Mouse (Mus musculus): ENCODE data around the gene Ppp2r5b. TPM values are rescaled to one million over a fixed set of nuclear protein-coding genes. Genes with fewer than 3 reads are reported as not detected.
A peak's percentile ranks its signal among the peaks of the same experiment; 100 is the strongest.

The Ppp2r5b gene
- total RNA-seq, 2 experiments from 2014 or later: 35.6 to 37.7 TPM

DNA sequence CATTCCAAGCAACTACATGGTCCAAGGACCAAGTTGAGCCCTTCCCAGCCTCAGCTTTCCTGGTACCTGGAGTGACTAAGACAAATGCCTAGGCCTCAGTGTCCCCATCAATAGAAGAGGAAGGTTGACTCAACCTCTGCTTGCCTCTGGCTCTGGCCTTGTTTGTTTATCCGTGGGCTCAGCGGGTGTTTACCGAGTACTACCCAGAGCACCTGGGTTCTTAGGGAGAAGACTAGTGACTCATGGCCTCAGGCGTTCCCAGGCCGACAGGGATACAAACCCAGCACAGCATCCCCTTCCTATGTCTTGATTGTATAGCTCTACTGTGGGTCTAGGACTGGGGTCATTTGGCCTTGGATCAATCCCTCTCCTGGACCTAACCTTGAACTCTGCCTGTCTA lies 7.6 kb upstream of the Ppp2r5b start:
- H3K27ac ChIP-seq: no peak overlapping the region
- H3K4me3 ChIP-seq: no peak overlapping the region
- DNase-seq: no peak
- intact Hi-C loops (cut with DNase I): no loop called here
- TF ChIP-seq CTCF (IDR thresholded peaks at IDR 0.05): no peak

DNA sequence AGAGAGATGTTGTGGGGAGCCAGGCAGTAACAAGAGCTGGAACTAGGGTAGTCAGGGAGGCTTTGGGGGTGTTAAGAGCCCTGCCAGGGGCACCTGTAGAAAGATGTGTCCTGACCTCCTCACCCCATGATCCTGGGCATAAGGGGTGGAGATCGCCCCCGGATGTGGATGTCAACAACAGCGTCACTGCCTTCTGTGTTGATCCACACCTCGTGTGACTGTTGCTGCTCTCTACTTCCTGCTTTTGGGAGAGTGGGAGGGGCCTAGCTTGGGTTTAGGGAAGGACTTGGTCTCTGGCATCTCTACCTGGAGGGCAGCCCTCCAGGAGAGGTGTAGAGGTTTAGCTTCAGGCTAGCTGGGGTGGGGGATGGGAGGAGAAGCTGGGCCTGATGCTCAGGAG lies 6.6 kb upstream of the Ppp2r5b start:
- no peak for TF ChIP-seq CTCF (IDR thresholded peaks at IDR 0.05)
- Histone ChIP-seq H3K4me3 (peak overlapping the region; percentile 80), H3K27ac (peak overlapping the region; percentile 90)
- intact Hi-C loops (cut with DNase I): no loop called here
- peak; percentile 50 for DNase-seq

GRCm38 (mm10) chr19:6241274-6242107 lies 5.8 kb upstream of the Ppp2r5b start, which contains the start of gene Atg2a:
Gene Atg2a (plus strand): TSS chr19:6241668.
- peak; percentile 99 for DNase-seq
- TF ChIP-seq CTCF (IDR thresholded peaks at IDR 0.05): no peak
- Histone ChIP-seq H3K27ac (peak within 1 kb of the TSS; percentile 90), H3K4me3 (peak within 1 kb of the TSS; percentile 80)
- intact Hi-C loops (cut with DNase I): no loop called here

GRCm38 (mm10) chr19:6240725-6241124 lies 5.1 kb upstream of the Ppp2r5b start:
- intact Hi-C loops (cut with DNase I): no loop called here
- H3K27ac ChIP-seq: peak overlapping the region; percentile 85
- TF ChIP-seq CTCF (IDR thresholded peaks at IDR 0.05): no peak
- H3K4me3 ChIP-seq: peak overlapping the region; percentile 57
- peak; percentile 10 for DNase-seq

DNA sequence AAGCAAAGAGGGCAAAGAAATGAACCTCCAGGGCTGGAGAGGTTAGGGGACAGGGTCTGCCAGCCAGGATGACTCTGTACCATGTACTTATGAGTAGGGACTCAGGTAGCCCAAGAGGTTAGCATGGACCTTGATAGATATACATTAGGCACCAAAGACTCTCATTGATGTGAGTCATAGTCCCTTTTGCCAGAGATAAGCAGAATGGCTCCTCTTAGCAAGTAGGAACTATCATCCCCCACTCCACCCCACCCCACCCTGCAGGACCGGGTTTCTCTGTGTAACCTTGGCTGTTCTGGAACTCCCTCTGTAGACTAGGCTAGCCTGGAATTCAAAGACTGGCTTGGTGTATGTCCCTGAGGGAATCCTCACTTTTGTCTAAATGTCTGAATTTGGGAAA lies 4.5 kb upstream of the Ppp2r5b start:
- no peak overlapping the region for H3K4me3 ChIP-seq
- intact Hi-C loops (cut with DNase I): no loop called here
- no peak overlapping the region for H3K27ac ChIP-seq
- peak; percentile 10 for DNase-seq
- TF ChIP-seq CTCF (IDR thresholded peaks at IDR 0.05): no peak

DNA sequence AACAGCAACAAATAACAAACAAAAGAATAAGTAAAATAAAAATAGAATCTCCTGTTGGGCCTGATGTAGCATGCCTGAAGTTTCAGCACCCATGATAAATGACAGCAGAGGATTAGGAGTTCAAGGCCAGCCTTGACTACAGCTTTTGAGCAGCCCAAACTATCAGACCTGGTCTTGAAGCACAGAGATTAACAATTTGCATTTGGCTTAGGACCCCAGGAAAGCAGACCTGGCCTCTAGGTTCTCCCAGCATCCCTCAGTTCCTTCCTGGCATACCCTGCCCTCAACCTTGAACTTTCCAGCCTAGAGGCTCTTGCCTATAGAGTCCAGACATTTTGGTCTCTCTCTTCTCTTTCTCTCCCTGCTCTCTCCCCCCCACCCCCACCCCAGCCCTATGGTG lies 3.1 kb upstream of the Ppp2r5b start:
- no peak overlapping the region for H3K27ac ChIP-seq
- no peak overlapping the region for H3K4me3 ChIP-seq
- TF ChIP-seq CTCF (IDR thresholded peaks at IDR 0.05): no peak
- intact Hi-C loops (cut with DNase I): no loop called here
- peak; percentile 10 for DNase-seq

GRCm38 (mm10) chr19:6236842-6237241 lies 1.2 kb upstream of the Ppp2r5b start:
- intact Hi-C loops (cut with DNase I): no loop called here
- H3K4me3 ChIP-seq: no peak overlapping the region
- H3K27ac ChIP-seq: peak overlapping the region; percentile 100
- no peak for TF ChIP-seq CTCF (IDR thresholded peaks at IDR 0.05)
- DNase-seq: peak; percentile 18

GRCm38 (mm10) chr19:6236053-6236441 lies 375 bp upstream of the Ppp2r5b start:
- no peak for TF ChIP-seq CTCF (IDR thresholded peaks at IDR 0.05)
- H3K27ac ChIP-seq: peak overlapping the region; percentile 100
- DNase-seq: peak; percentile 93
- intact Hi-C loops (cut with DNase I): no loop called here
- peak overlapping the region; percentile 93 for H3K4me3 ChIP-seq

DNA sequence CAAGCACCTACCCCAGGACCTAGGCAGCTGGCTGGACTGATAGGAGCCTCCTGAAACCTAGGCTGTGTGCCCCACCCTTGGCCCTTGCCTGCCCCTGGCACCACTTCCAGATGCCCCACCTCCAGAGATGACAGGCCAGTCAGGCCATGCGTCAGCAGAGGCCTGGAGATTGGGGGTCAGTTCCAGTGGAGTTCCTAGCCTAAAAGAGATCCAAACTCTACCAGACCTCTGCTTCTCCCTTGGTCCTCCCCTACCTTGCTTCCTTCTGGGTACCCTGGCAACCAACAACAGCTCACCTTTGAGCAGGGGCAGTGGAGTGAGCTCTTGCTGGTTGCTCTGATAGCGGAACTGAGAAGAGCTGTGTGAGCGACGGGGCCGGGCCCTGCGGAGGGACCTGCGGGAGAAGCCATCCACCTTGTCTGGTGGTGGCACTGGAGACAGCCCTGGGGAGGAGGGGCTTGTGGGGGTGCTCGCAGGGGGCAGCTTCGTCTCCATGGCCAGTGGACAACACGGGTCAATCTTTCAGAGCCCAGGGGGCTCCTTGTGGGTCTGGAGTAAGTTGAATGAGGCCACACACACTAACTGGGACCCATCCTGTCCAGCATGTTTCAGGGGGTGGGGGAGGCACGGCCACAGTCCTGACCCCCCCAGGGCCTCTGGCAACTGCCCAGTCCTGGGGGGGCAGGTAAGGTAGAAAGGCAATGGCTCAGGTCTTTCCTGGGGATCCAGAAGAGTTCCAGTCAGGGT lies 1.2 kb downstream of the Ppp2r5b start:
- TF ChIP-seq CTCF (IDR thresholded peaks at IDR 0.05): no peak
- H3K4me3 ChIP-seq: peak overlapping the region; percentile 93
- no peak for DNase-seq
- intact Hi-C loops (cut with DNase I): loop anchor here (2.0 kb wide), 1 partner anchor 94 kb away; the partner anchor contains the start of genes Arl2 and Batf2
- peak overlapping the region; percentile 100 for H3K27ac ChIP-seq

DNA sequence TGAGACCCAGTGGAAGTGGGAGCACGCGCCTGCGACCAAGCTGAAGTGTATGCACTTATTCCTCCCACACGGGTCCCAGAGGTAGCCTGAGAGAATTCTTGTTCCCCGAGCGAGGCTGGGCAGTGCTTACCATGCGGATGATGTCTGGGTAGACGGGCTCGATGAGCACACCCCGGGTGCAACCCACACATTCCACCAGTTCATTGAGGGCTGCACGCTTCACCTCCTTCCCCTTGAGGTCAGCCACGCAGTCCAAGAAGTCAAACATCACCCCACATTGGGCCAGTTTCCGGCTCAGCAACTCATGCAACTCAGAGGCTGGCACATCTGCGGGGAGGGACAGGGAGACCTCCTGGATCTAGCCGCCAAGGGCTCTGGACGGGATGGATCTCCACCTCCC lies 2.0 kb downstream of the Ppp2r5b start:
- Histone ChIP-seq H3K4me3 (no peak overlapping the region), H3K27ac (no peak overlapping the region)
- intact Hi-C loops (cut with DNase I): loop anchor here (2.0 kb wide), 1 partner anchor 93 kb away; the partner anchor contains the start of genes Arl2 and Batf2
- no peak for TF ChIP-seq CTCF (IDR thresholded peaks at IDR 0.05)
- DNase-seq: no peak

DNA sequence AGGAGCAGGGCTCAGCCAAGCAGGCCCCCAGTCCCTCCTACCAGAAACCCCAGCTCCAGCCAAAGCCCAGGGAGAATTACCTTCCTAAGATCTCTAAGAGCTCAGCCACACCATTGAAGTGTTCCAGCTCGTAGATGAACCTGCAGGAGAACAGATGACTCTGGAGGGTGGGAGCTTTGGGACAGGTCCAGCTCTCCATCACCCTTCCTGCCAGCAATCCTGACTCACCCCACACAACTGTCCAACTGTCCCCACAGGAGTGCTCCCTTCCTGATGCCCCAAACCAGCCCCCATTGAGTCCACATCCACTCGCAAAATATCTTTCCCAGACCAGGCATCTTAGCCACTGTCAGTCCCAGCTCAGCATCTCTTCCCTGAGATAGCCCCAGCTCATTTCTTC lies 4.6 kb downstream of the Ppp2r5b start:
- intact Hi-C loops (cut with DNase I): no loop called here
- TF ChIP-seq CTCF (IDR thresholded peaks at IDR 0.05): no peak
- H3K27ac ChIP-seq: no peak overlapping the region
- DNase-seq: no peak
- H3K4me3 ChIP-seq: no peak overlapping the region

- H3K4me3 ChIP-seq: no peak overlapping the region
- no peak for TF ChIP-seq CTCF (IDR thresholded peaks at IDR 0.05)
- peak; percentile 73 for DNase-seq
- no peak overlapping the region for H3K27ac ChIP-seq
- intact Hi-C loops (cut with DNase I): no loop called here
These were observed 5.3 kb downstream of the Ppp2r5b start for GRCm38 (mm10) chr19:6230411-6230810.

GRCm38 (mm10) chr19:6227864-6228263 lies 7.8 kb downstream of the Ppp2r5b start:
- intact Hi-C loops (cut with DNase I): no loop called here
- Histone ChIP-seq H3K27ac (no peak overlapping the region), H3K4me3 (no peak overlapping the region)
- DNase-seq: no peak
- no peak for TF ChIP-seq CTCF (IDR thresholded peaks at IDR 0.05)
